Mouse (Mus musculus) midbrain, embryonic 16.5 days (tissue): ENCODE measurements around the gene Cptp. TPM values are rescaled to one million over a fixed set of nuclear protein-coding genes. Genes with fewer than 3 reads are reported as not detected.

Experiments used
- ATAC-seq: fragments of 200-750 bp; cut with Nextera tagmentation; 2 replicates; pipeline ENCODE4 v1.8.0; 2017; ENCODE audit warnings: moderate TSS enrichment
- H3K27ac ChIP-seq: fragments of 300-500 bp; sonication (generic); 2 replicates; pipeline ENCODE4 v1.5.1; 2014; ENCODE audit warnings: mild to moderate bottlenecking, low read length, mixed read lengths
- H3K27me3 ChIP-seq: fragments of 300-500 bp; sonication (generic); 2 replicates; pipeline ENCODE4 v1.6.1; 2014; ENCODE audit warnings: low read depth, low read length, mixed read lengths; ENCODE audit not compliant: control insufficient read depth, insufficient read depth
- H3K36me3 ChIP-seq: fragments of 300-500 bp; sonication (generic); 2 replicates; pipeline ENCODE4 v1.6.1; 2014; ENCODE audit warnings: mild to moderate bottlenecking, low read length, moderate library complexity, mixed read lengths; ENCODE audit not compliant: control insufficient read depth, insufficient read depth
- H3K4me1 ChIP-seq: fragments of 300-500 bp; sonication (generic); 2 replicates; pipeline ENCODE4 v1.6.1; 2014; ENCODE audit warnings: mild to moderate bottlenecking, low read length, mixed read lengths; ENCODE audit not compliant: control insufficient read depth, insufficient read depth
- H3K4me2 ChIP-seq: fragments of 300-500 bp; sonication (generic); 2 replicates; pipeline ENCODE4 v1.6.1; 2014; ENCODE audit warnings: mild to moderate bottlenecking, low read length, mixed read lengths
- H3K4me3 ChIP-seq: fragments of 300-500 bp; sonication (generic); 2 replicates; pipeline ENCODE4 v1.5.1; 2014; ENCODE audit warnings: low read depth, mild to moderate bottlenecking, low read length, moderate library complexity, mixed read lengths
- H3K9ac ChIP-seq: fragments of 300-500 bp; sonication (generic); 2 replicates; pipeline ENCODE4 v1.6.1; 2014; ENCODE audit warnings: low read depth, low read length, mixed read lengths
- H3K9me3 ChIP-seq: fragments of 300-500 bp; sonication (generic); replicated peaks from 2 replicates; pipeline ENCODE4 v1.6.1; 2014; ENCODE audit warnings: mild to moderate bottlenecking, low read length, mixed read lengths; ENCODE audit not compliant: control insufficient read depth, poor library complexity, severe bottlenecking
- WGBS: fragments of 180-500 bp; shearing (Covaris S2); extraction: QIAGEN DNeasy Blood & Tissue Kit; methylation state at CpG from one replicate; pipeline ENCODE4 v1.1.7; 2014; 5-methylcytosine and 5-hydroxymethylcytosine counted together
- polyA plus RNA-seq: library from polyadenylated mRNA; unstranded; fragments of >200 nt; fragmentation: Nextera tagmentation; extraction: Ambion mirVana; gene quantifications from 2 replicates; pipeline ENCODE4 v1.2.1, GENCODE M21; 2015

Cptp gene
- polyA plus RNA-seq, 1 experiment from 2014 or later = 28.1 TPM

GRCm38 (mm10) chr4:155863001-155863400 is 6.2 kb downstream of the Cptp start, which contains the start of gene Tas1r3:
TSS of gene Tas1r3 (minus strand) at chr4:155863362.
- no peaks in the 10 kb centered on the region for H3K27me3 ChIP-seq
- peaks cover under 1% of the 10 kb centered on the region for H3K4me1 ChIP-seq
- H3K27ac ChIP-seq = no peak within 1 kb of the TSS
- 81% methylated on average over 5 of the region's 5 CpGs for WGBS
- no peaks in the 10 kb centered on the region for H3K9me3 ChIP-seq
- no peak within 1 kb of the TSS for H3K9ac ChIP-seq
- ATAC-seq = no peak
- peaks cover 34% of the 10 kb centered on the region for H3K36me3 ChIP-seq
- no peak within 1 kb of the TSS for H3K4me3 ChIP-seq
- no peak within 1 kb of the TSS for H3K4me2 ChIP-seq

GRCm38 (mm10) chr4:155861787-155862186 is 7.5 kb downstream of the Cptp start:
- WGBS = 94% methylated on average over 7 of the region's 7 CpGs
- no peak overlapping the region for H3K9ac ChIP-seq
- no peaks in the 10 kb centered on the region for H3K27me3 ChIP-seq
- H3K27ac ChIP-seq = no peak overlapping the region
- H3K4me2 ChIP-seq = no peak overlapping the region
- no peaks in the 10 kb centered on the region for H3K9me3 ChIP-seq
- H3K36me3 ChIP-seq = peaks cover 37% of the 10 kb centered on the region
- H3K4me3 ChIP-seq = no peak overlapping the region
- H3K4me1 ChIP-seq = no peaks in the 10 kb centered on the region
- ATAC-seq = no peak

GRCm38 (mm10) chr4:155859318-155859717 is 9.9 kb downstream of the Cptp start:
- no peak overlapping the region for H3K27ac ChIP-seq
- no peak overlapping the region for H3K4me3 ChIP-seq
- H3K4me2 ChIP-seq = no peak overlapping the region
- 33% methylated on average over 13 of the region's 13 CpGs for WGBS
- H3K9ac ChIP-seq = no peak overlapping the region
- H3K4me1 ChIP-seq = no peaks in the 10 kb centered on the region
- no peaks in the 10 kb centered on the region for H3K27me3 ChIP-seq
- ATAC-seq = no peak
- H3K36me3 ChIP-seq = peaks cover 50% of the 10 kb centered on the region
- H3K9me3 ChIP-seq = no peaks in the 10 kb centered on the region

- H3K9ac ChIP-seq = no peak overlapping the region
- peaks cover 50% of the 10 kb centered on the region for H3K36me3 ChIP-seq
- ATAC-seq = no peak
- no peaks in the 10 kb centered on the region for H3K4me1 ChIP-seq
- H3K4me3 ChIP-seq = no peak overlapping the region
- WGBS = 82% methylated on average over 3 of the region's 3 CpGs
- no peaks in the 10 kb centered on the region for H3K27me3 ChIP-seq
- H3K4me2 ChIP-seq = no peak overlapping the region
- no peak overlapping the region for H3K27ac ChIP-seq
- no peaks in the 10 kb centered on the region for H3K9me3 ChIP-seq
These were observed 12.4 kb downstream of the Cptp start for GRCm38 (mm10) chr4:155856881-155857280.

- no peaks in the 10 kb centered on the region for H3K9me3 ChIP-seq
- WGBS = 91% methylated on average over 12 of the region's 12 CpGs
- no peak for ATAC-seq
- no peaks in the 10 kb centered on the region for H3K4me1 ChIP-seq
- no peak overlapping the region for H3K4me2 ChIP-seq
- no peak overlapping the region for H3K4me3 ChIP-seq
- H3K36me3 ChIP-seq = peaks cover 48% of the 10 kb centered on the region
- H3K27ac ChIP-seq = no peak overlapping the region
- no peak overlapping the region for H3K9ac ChIP-seq
- no peaks in the 10 kb centered on the region for H3K27me3 ChIP-seq
These were observed 13.2 kb downstream of the Cptp start for GRCm38 (mm10) chr4:155856071-155856470.

- ATAC-seq = no peak
- peaks cover 7% of the 10 kb centered on the region for H3K4me1 ChIP-seq
- H3K36me3 ChIP-seq = peaks cover 43% of the 10 kb centered on the region
- H3K9me3 ChIP-seq = no peaks in the 10 kb centered on the region
- no peak overlapping the region for H3K4me2 ChIP-seq
- H3K4me3 ChIP-seq = no peak overlapping the region
- no peak overlapping the region for H3K27ac ChIP-seq
- no peak overlapping the region for H3K9ac ChIP-seq
- 97% methylated on average over 12 of the region's 12 CpGs for WGBS
- no peaks in the 10 kb centered on the region for H3K27me3 ChIP-seq
These were observed 14.2 kb downstream of the Cptp start for GRCm38 (mm10) chr4:155854991-155855390.

- Histone ChIP-seq H3K36me3 (peaks cover 28% of the 10 kb centered on the region), H3K4me1 (peaks cover 23% of the 10 kb centered on the region), H3K27me3 (no peaks in the 10 kb centered on the region), H3K9ac (no peak overlapping the region), H3K4me2 (no peak overlapping the region), H3K9me3 (no peaks in the 10 kb centered on the region), H3K4me3 (no peak overlapping the region), H3K27ac (no peak overlapping the region)
- WGBS = 88% methylated on average over 9 of the region's 9 CpGs
- no peak for ATAC-seq
These were observed 15.8 kb downstream of the Cptp start for GRCm38 (mm10) chr4:155853421-155853820.

GRCm38 (mm10) chr4:155851951-155852411 is 17.3 kb downstream of the Cptp start:
- no peak overlapping the region for H3K9ac ChIP-seq
- no peaks in the 10 kb centered on the region for H3K9me3 ChIP-seq
- peaks cover 23% of the 10 kb centered on the region for H3K36me3 ChIP-seq
- no peak overlapping the region for H3K4me3 ChIP-seq
- H3K4me2 ChIP-seq = no peak overlapping the region
- no peak overlapping the region for H3K27ac ChIP-seq
- no peak for ATAC-seq
- H3K27me3 ChIP-seq = no peaks in the 10 kb centered on the region
- peaks cover 28% of the 10 kb centered on the region for H3K4me1 ChIP-seq
- WGBS = 91% methylated on average over 2 of the region's 2 CpGs

- H3K9me3 ChIP-seq = no peaks in the 10 kb centered on the region
- no peak overlapping the region for H3K27ac ChIP-seq
- H3K27me3 ChIP-seq = no peaks in the 10 kb centered on the region
- peaks cover 32% of the 10 kb centered on the region for H3K4me1 ChIP-seq
- no peak for ATAC-seq
- H3K4me2 ChIP-seq = no peak overlapping the region
- H3K4me3 ChIP-seq = no peak overlapping the region
- 95% methylated on average over 3 of the region's 3 CpGs for WGBS
- no peak overlapping the region for H3K9ac ChIP-seq
- H3K36me3 ChIP-seq = peaks cover 19% of the 10 kb centered on the region
These were observed 17.9 kb downstream of the Cptp start for GRCm38 (mm10) chr4:155851368-155851767.
